Mouse (Mus musculus) myocyte (in vitro differentiated cells): ENCODE data around the gene Alkbh7. TPM values are rescaled to one million over a fixed set of nuclear protein-coding genes. Genes with fewer than 3 reads are reported as not detected.

Experiments
- H3K27me3 ChIP-seq: one replicate; pipeline ENCODE4 v1.6.1; 2011; ENCODE audit not compliant: control insufficient read depth, insufficient read depth, insufficient read length
- H3K36me3 ChIP-seq: one replicate; pipeline ENCODE4 v1.6.1; 2011; ENCODE audit not compliant: control insufficient read depth, insufficient read depth
- H3K4me2 ChIP-seq: one replicate; pipeline ENCODE4 v1.6.1; 2011; ENCODE audit warnings: low read depth, control low read depth
- H3K4me3 ChIP-seq: one replicate; pipeline ENCODE4 v1.5.1; 2011; ENCODE audit warnings: mild to moderate bottlenecking, control low read depth, moderate library complexity
- H3K79me2 ChIP-seq: one replicate; pipeline ENCODE4 v1.6.1; 2011; ENCODE audit not compliant: control insufficient read depth, insufficient read depth
- H3ac ChIP-seq: one replicate; pipeline ENCODE4 v1.6.1; 2011; ENCODE audit not compliant: control insufficient read depth, insufficient read length
- CEBPB ChIP-seq: IDR thresholded peaks from 2 replicates; pipeline ENCODE4 v1.6.1; 2011; ENCODE audit warnings: mild to moderate bottlenecking, moderate library complexity; ENCODE audit not compliant: poor library complexity, insufficient read depth, severe bottlenecking
- E2F4 ChIP-seq: IDR thresholded peaks from one replicate; pipeline ENCODE4 v1.6.1; 2011; ENCODE audit warnings: mild to moderate bottlenecking, control low read depth, moderate library complexity; ENCODE audit not compliant: insufficient read depth
- MAX ChIP-seq: IDR thresholded peaks from one replicate; pipeline ENCODE4 v1.6.1; 2011; ENCODE audit warnings: low read depth, mild to moderate bottlenecking, control low read depth
- MYOD1 ChIP-seq, 3 experiments: IDR thresholded peaks; one replicate each; pipeline ENCODE4 v1.6.1; 2011; ENCODE audit warnings: control low read depth in 2 of 3, low read depth in 2 of 3, mild to moderate bottlenecking in 2 of 3, moderate library complexity in 1 of 3; ENCODE audit not compliant: insufficient read length in 2 of 3, control insufficient read depth in 1 of 3
- MYOG ChIP-seq, 3 experiments: IDR thresholded peaks; one replicate each; pipeline ENCODE4 v1.6.1; 2011; ENCODE audit warnings: control low read depth in 2 of 3, low read depth in 2 of 3, mild to moderate bottlenecking in 2 of 3; ENCODE audit not compliant: insufficient read length in 2 of 3, control insufficient read depth in 1 of 3, insufficient read depth in 1 of 3
- POLR2A ChIP-seq: IDR thresholded peaks from one replicate; pipeline ENCODE4 v1.6.1; 2011; ENCODE audit warnings: low read depth, mild to moderate bottlenecking, control low read depth, moderate library complexity; ENCODE audit not compliant: insufficient read length
- POLR2AphosphoS2 ChIP-seq: IDR thresholded peaks from one replicate; pipeline ENCODE4 v1.6.1; 2011; ENCODE audit warnings: low read depth, control low read depth; ENCODE audit not compliant: insufficient read length
- REST ChIP-seq: IDR thresholded peaks from one replicate; pipeline ENCODE4 v1.6.1; 2011; ENCODE audit warnings: mild to moderate bottlenecking, control low read depth, moderate library complexity; ENCODE audit not compliant: insufficient read depth, insufficient read length
- SRF ChIP-seq: IDR thresholded peaks from one replicate; pipeline ENCODE4 v1.6.1; 2011; ENCODE audit warnings: low read depth; ENCODE audit not compliant: control insufficient read depth, insufficient read length
- TCF12 ChIP-seq: IDR thresholded peaks from one replicate; pipeline ENCODE4 v1.6.1; 2011; ENCODE audit warnings: mild to moderate bottlenecking, control low read depth; ENCODE audit not compliant: poor library complexity, insufficient read depth, severe bottlenecking
- TCF3 ChIP-seq: IDR thresholded peaks from one replicate; pipeline ENCODE4 v1.6.1; 2011; ENCODE audit warnings: low read depth, control low read depth; ENCODE audit not compliant: insufficient read length
- USF1 ChIP-seq: IDR thresholded peaks from one replicate; pipeline ENCODE4 v1.6.1; 2011; ENCODE audit warnings: low read depth, mild to moderate bottlenecking, control low read depth, moderate library complexity
- polyA plus RNA-seq: library from polyadenylated mRNA; unstranded; fragments of >200 nt; fragmentation: generic; extraction: Trizol; gene quantifications from one replicate; pipeline ENCODE4 v1.2.1, GENCODE M21; 2012; ENCODE audit warnings: missing spikeins

Gene Alkbh7
- polyA plus RNA-seq, 1 experiment: 61.9 TPM

DNA sequence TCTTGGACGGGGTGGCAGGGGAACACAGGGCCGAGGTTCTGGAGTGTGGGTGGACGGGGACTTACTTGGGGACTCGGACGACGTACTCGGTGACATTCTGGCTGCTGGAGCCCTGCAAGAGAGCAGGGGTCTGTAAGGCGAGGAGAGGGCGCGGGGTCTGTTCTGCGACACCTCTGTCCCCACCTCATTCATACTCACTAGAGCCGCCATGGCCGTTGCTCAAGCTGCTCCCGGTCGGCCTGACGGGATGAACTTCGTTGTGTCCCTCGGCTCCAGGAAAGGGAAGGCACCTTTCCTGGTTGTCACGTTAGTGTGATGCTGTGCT lies 13.7 kb downstream of the Alkbh7 start:
- Histone ChIP-seq H3K79me2 (peaks cover 18% of the 10 kb centered on the region), H3K4me3 (peak overlapping the region; percentile 87), H3ac (peak overlapping the region; percentile 39), H3K4me2 (peak overlapping the region; percentile 94), H3K27me3 (no peaks in the 10 kb centered on the region), H3K36me3 (peaks cover 9% of the 10 kb centered on the region)
- TF ChIP-seq USF1 (no peak), MYOG (IDR thresholded peaks at IDR 0.05; ENCODE audit: control insufficient read depth in 1 of 3, insufficient read depth in 1 of 3, insufficient read length in 2 of 3, low read depth in 2 of 3) (no peak), MYOD1 (IDR thresholded peaks at IDR 0.05; ENCODE audit: control insufficient read depth in 1 of 3, insufficient read length in 2 of 3, low read depth in 2 of 3) (no peak), POLR2A (no peak), CEBPB (no peak), POLR2AphosphoS2 (no peak), TCF3 (no peak), MAX (no peak), SRF (no peak), REST (no peak), TCF12 (no peak)

DNA sequence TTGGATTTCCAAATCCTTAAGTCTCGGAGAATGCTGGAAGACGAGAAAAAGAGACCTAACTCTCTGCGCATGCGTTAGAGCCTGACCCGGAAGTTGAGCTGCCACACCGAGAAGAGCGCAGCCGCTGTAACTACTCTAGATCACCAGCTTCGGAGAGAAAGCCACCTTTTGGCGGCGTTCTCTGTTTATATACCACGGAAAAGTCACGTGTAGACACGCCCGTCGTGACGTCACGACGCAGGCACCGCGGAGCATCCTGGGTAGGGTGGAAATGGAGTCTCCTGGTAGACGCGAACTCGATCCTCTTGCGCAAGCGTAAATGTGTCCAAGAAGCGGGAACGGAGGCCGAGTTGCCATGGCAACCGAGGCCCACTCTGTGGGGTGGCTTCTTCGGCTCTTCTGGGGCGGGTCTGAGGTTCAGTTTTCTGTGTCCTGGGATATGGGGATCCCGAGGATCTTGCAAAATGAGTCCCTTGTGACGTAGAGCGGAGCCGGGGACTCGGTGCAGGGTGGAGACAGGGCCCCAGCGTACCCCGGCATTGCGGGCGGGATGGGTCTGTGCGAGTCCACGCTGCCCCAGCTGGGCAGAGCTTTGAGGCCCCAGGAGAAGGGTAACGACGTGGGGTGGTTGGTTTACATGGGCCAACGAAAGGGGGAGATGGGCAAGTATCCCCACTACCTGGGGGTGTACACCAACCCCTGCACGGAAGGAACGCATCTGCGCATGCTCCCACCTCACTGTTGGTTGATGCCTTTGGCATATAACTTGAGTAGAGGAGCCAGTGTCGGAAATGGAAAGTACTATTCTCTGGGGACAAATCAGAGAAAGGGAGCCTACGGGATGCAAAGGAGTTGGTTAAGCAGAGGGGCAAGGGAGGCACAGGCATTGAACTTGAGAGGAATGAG lies 14.3 kb downstream of the Alkbh7 start, which contains the start of the genes Gtf2f1 and Gm17949:
Gene Gtf2f1, minus strand, starts transcription at position 53 of the 906 bp plus-strand sequence.
Gene Gm17949, plus strand, starts transcription at position 234 of the 906 bp plus-strand sequence.
- Histone ChIP-seq H3K36me3 (peaks cover 4% of the 10 kb centered on the region), H3K79me2 (peaks cover 18% of the 10 kb centered on the region), H3K4me2 (peak within 1 kb of the TSS; percentile 94), H3K27me3 (no peaks in the 10 kb centered on the region), H3K4me3 (peak within 1 kb of the TSS; percentile 87), H3ac (peak within 1 kb of the TSS; percentile 39)
- peak; percentile 55 for TF ChIP-seq SRF
- TF ChIP-seq USF1: peak; percentile 100
- TF ChIP-seq REST: no peak
- TF ChIP-seq MYOG (IDR thresholded peaks at IDR 0.05; ENCODE audit: control insufficient read depth in 1 of 3, insufficient read depth in 1 of 3, insufficient read length in 2 of 3, low read depth in 2 of 3): no peak
- TF ChIP-seq MYOD1 (IDR thresholded peaks at IDR 0.05; ENCODE audit: control insufficient read depth in 1 of 3, insufficient read length in 2 of 3, low read depth in 2 of 3): no peak
- no peak for TF ChIP-seq TCF12
- peak; percentile 95 for TF ChIP-seq POLR2A
- peak; percentile 27 for TF ChIP-seq MAX
- TF ChIP-seq TCF3: no peak
- peak; percentile 90 for TF ChIP-seq POLR2AphosphoS2
- TF ChIP-seq CEBPB: peak; percentile 90
- no peak for TF ChIP-seq E2F4

DNA sequence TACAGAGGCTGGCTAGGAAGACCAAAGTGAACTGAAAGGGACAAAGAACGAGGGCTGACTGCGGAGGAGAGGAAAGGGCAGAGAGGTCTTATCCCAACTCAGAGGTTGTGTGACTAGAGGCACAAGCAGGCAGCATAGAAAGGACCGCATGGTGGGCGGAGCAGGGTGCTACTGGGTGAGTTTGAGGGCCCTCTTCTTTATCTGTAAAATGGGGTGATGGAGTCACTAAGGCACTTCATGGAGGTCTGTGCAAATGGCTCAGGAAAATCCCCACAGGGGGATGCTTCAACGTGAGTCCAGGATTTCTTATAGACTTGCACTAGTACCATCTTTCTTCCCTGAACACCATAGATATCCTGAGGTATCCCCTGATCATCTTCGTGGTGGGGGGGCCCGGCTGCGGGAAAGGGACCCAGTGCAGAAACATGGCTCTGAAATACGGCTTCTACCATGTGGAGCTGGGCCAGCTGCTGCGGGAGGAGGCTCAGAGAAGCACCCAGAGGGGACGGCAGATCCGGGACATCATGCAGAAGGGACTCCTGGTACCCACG lies 15.2 kb downstream of the Alkbh7 start:
- TF ChIP-seq MYOD1 (IDR thresholded peaks at IDR 0.05; ENCODE audit: control insufficient read depth in 1 of 3, insufficient read length in 2 of 3, low read depth in 2 of 3) (no peak), REST (no peak)
- H3K27me3 ChIP-seq: no peaks in the 10 kb centered on the region
- H3K36me3 ChIP-seq: peaks cover 3% of the 10 kb centered on the region
- peak overlapping the region; percentile 87 for H3K4me3 ChIP-seq
- peaks cover 18% of the 10 kb centered on the region for H3K79me2 ChIP-seq
- peak overlapping the region; percentile 82 for H3K4me2 ChIP-seq
- peak overlapping the region; percentile 39 for H3ac ChIP-seq

DNA sequence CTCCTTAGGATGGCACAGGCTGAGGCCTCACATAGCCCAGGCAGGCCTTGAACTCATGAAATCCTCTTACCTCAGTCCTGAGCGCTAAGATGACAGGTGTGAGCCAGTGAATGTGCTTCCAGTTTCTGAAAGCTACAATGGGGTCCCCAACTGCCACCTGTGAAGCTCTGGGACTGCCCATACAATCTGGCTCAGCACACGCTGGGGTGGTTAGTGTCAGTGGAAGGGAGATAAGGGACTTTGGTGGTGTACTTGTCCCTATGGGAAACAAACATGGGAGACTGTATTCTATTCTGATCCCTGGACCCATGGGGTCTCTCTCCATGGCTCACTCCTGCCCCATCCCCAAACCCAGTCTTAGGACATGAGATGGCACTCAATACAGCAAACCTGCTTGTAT lies 22.6 kb downstream of the Alkbh7 start:
- H3K36me3 ChIP-seq: peaks cover under 1% of the 10 kb centered on the region
- no peak overlapping the region for H3ac ChIP-seq
- TF ChIP-seq MAX: no peak
- TF ChIP-seq CEBPB: no peak
- no peak for TF ChIP-seq REST
- no peak for TF ChIP-seq MYOD1 (IDR thresholded peaks at IDR 0.05; ENCODE audit: control insufficient read depth in 1 of 3, insufficient read length in 2 of 3, low read depth in 2 of 3)
- TF ChIP-seq POLR2A: no peak
- TF ChIP-seq USF1: no peak
- no peak for TF ChIP-seq SRF
- TF ChIP-seq TCF12: no peak
- TF ChIP-seq TCF3: no peak
- no peak for TF ChIP-seq E2F4
- no peak for TF ChIP-seq POLR2AphosphoS2
- no peak for TF ChIP-seq MYOG (IDR thresholded peaks at IDR 0.05; ENCODE audit: control insufficient read depth in 1 of 3, insufficient read depth in 1 of 3, insufficient read length in 2 of 3, low read depth in 2 of 3)

More for the DNA sequence above, 22.6 kb downstream of the Alkbh7 start:
- Histone ChIP-seq H3K4me3 (no peak overlapping the region), H3K4me2 (no peak overlapping the region), H3K79me2 (no peaks in the 10 kb centered on the region), H3K27me3 (no peaks in the 10 kb centered on the region)
